Mouse (Mus musculus): Measurements from ENCODE around the gene Fam102a.

GRCm38 (mm10) chr2:32536634-32537359 lies 1.7 kb downstream of the Fam102a start:
- TF ChIP-seq CTCF (IDR thresholded peaks at IDR 0.05; ENCODE audit: low read depth, low read length) (no peak), GATA1 (IDR thresholded peaks at IDR 0.05; ENCODE audit: borderline replicate concordance, low read length) (no peak), TAL1 (conservative IDR thresholded peaks at IDR 0.05; ENCODE audit: low read depth, low read length) (no peak), POLR2AphosphoS5 (IDR thresholded peaks at IDR 0.05; ENCODE audit: insufficient replicate concordance, low read depth, low read length) (no peak)

All from G1E (cell line).